ENCODE assay signal across 11 mouse cellular contexts in the genomic region with DNA sequence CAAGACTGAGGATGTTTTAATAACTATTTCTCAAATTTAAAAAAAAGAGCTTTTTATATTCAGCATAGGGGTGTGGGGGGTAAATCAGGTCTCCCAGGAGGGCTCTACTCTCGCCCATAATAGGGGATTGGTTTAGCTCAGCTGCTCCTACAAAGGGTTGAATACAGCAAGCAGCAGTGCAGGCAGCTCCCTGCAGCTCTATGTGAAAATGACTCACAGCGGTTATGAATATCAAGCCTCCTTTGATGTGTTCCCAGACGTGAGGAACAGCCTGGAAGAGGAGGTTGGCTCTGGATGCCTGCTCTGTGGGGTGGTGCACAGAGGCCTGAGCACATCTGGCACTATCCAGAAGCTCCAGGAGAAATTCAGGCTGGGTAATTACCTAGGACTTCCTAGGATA.
DNase-seq lines count a peak whose midpoint lies in the region; ATAC-seq and TF ChIP-seq lines count a peak whose summit lies in the region.
"Had no signal": no experiment of that assay in that cellular context is flagged by ENCODE, and none has a peak within 500 bp of the region (broad histone marks: within the 10 kb centered on the region; RNA-seq: fewer than 3 reads in every experiment).

No protein-coding gene starts in this region.

- WGBS in hindbrain, postnatal 0 days: 34% methylated on average over 3 of the region's 3 CpGs
- WGBS in kidney, adult 2 months: 68% methylated on average over 3 of the region's 3 CpGs
- 52% methylated on average over 3 of the region's 3 CpGs for WGBS in liver, embryonic 11.5 days

- H3K27me3 ChIP-seq in hindbrain, postnatal 0 days (ENCODE audit: insufficient read depth, low read length): no peaks in the 10 kb centered on the region
- no peaks in the 10 kb centered on the region; the same call in 1 of the 2 replicates for H3K27me3 ChIP-seq in kidney, adult 2 months (replicated peaks; ENCODE audit: control insufficient read depth, insufficient read depth, low read length)
- H3K27me3 ChIP-seq in liver, embryonic 11.5 days (replicated peaks; ENCODE audit: control insufficient read depth, insufficient read depth, low read length): peaks cover 14% of the 10 kb centered on the region; the same call in 1 of the 2 replicates
- H3K27me3 ChIP-seq: neural tube, embryonic 12.5 days had no signal

- DNase-seq in heart, adult 11 months: peak; percentile 84
- DNase-seq in heart, postnatal 36 days: no peak
- peak; percentile 70 for DNase-seq in 3134 (ENCODE audit: extremely low read depth, insufficient read length, low spot score)
- DNase-seq in MN1 (ENCODE audit: low spot score): peak; percentile 23
- peak; percentile 16 for DNase-seq in hindbrain, postnatal 0 days (ENCODE audit: low spot score)
- no peak for DNase-seq in kidney, adult 2 months
- DNase-seq in liver, embryonic 11.5 days (ENCODE audit: low spot score): no peak
- DNase-seq: kidney, adult 18-20 months; lung, adult 18-20 months had no signal

- peak; percentile 25; the same call in 1 of the 2 replicates for ATAC-seq in hindbrain, postnatal 0 days
- ATAC-seq in liver, embryonic 11.5 days (replicated peaks; ENCODE audit: low FRiP score): no peak

- TF ChIP-seq POLR2A in kidney, adult 2 months (IDR thresholded peaks at IDR 0.05; ENCODE audit: low read depth, low read length): no peak

- H3K36me3 ChIP-seq in hindbrain, postnatal 0 days (ENCODE audit: insufficient read depth, low read length): no peaks in the 10 kb centered on the region
- no peaks in the 10 kb centered on the region for H3K36me3 ChIP-seq in kidney, adult 2 months (ENCODE audit: control insufficient read depth, insufficient read depth, low read length)
- H3K36me3 ChIP-seq in liver, embryonic 11.5 days (ENCODE audit: control insufficient read depth, insufficient read depth, low read length): no peaks in the 10 kb centered on the region
- H3K36me3 ChIP-seq: neural tube, embryonic 12.5 days had no signal

- intact Hi-C loops in heart, postnatal 36 days (cut with DNase I): loop anchor here (10.0 kb wide), 1 partner anchor 583 kb away; the partner anchor contains the start of genes Cdh24 and Gm17606

- H3K4me3 ChIP-seq in hindbrain, postnatal 0 days (ENCODE audit: low read length): no peak overlapping the region
- H3K4me3 ChIP-seq in kidney, adult 2 months (ENCODE audit: insufficient read depth, low read depth, low read length): no peak overlapping the region
- H3K4me3 ChIP-seq in liver, embryonic 11.5 days (ENCODE audit: low read depth, low read length): no peak overlapping the region
- H3K4me3 ChIP-seq: erythroblast, embryonic 14.5 days; neural tube, embryonic 12.5 days had no signal

- no peak overlapping the region for H3K4me2 ChIP-seq in hindbrain, postnatal 0 days (ENCODE audit: low read depth, low read length)
- no peak overlapping the region for H3K4me2 ChIP-seq in liver, embryonic 11.5 days
- H3K4me2 ChIP-seq: neural tube, embryonic 12.5 days had no signal

- H3K27ac ChIP-seq in hindbrain, postnatal 0 days: no peak overlapping the region
- no peak overlapping the region for H3K27ac ChIP-seq in kidney, adult 2 months (ENCODE audit: insufficient read depth, low read depth, low read length)
- no peak overlapping the region for H3K27ac ChIP-seq in liver, embryonic 11.5 days (ENCODE audit: low read depth, low read length)
- H3K27ac ChIP-seq: neural tube, embryonic 12.5 days had no signal

- TF ChIP-seq CTCF in hindbrain, postnatal 0 days (IDR thresholded peaks at IDR 0.05; ENCODE audit: low read depth): no peak
- no peak for TF ChIP-seq CTCF in kidney, adult 2 months (conservative IDR thresholded peaks at IDR 0.05; ENCODE audit: insufficient read depth, insufficient read length, low read depth, low read length)

- H3K9me3 ChIP-seq in hindbrain, postnatal 0 days (ENCODE audit: low read length): no peaks in the 10 kb centered on the region
- no peaks in the 10 kb centered on the region for H3K9me3 ChIP-seq in liver, embryonic 11.5 days (ENCODE audit: control insufficient read depth, low read length)
- H3K9me3 ChIP-seq: neural tube, embryonic 12.5 days had no signal

- H3K9ac ChIP-seq in hindbrain, postnatal 0 days (replicated peaks; ENCODE audit: low read length): no peak overlapping the region
- no peak overlapping the region for H3K9ac ChIP-seq in liver, embryonic 11.5 days (ENCODE audit: low read depth, low read length)
- H3K9ac ChIP-seq: neural tube, embryonic 12.5 days had no signal

- H3K4me1 ChIP-seq in hindbrain, postnatal 0 days (ENCODE audit: insufficient read depth, low read length): peaks cover 9% of the 10 kb centered on the region
- no peaks in the 10 kb centered on the region for H3K4me1 ChIP-seq in kidney, adult 2 months (ENCODE audit: control insufficient read depth, insufficient read depth, low read length)
- H3K4me1 ChIP-seq in liver, embryonic 11.5 days (replicated peaks; ENCODE audit: control insufficient read depth, insufficient read depth, low read length): peaks cover 8% of the 10 kb centered on the region
- H3K4me1 ChIP-seq: neural tube, embryonic 12.5 days had no signal

Comparison
In these comparisons a context has a peak if more than half of its experiments do, and no peak if none do; other contexts are left out.
1. DNase-seq: peak in heart, adult 11 months (single experiment), 3134 (single experiment), MN1 (single experiment) and hindbrain, postnatal 0 days (single experiment); none in heart, postnatal 36 days (0 of 2), kidney, adult 2 months (single experiment) and liver, embryonic 11.5 days (single experiment).